Mouse (Mus musculus): Measurements from ENCODE around the gene Plekhm3.

The Plekhm3 gene

GRCm38 (mm10) chr1:64876276-64876675 is 80.3 kb downstream of the Plekhm3 start:
- DNase-seq (ENCODE audit: low spot score in 2 of 2): no peak

GRCm38 (mm10) chr1:64875712-64876111 is 80.9 kb downstream of the Plekhm3 start:
- DNase-seq (ENCODE audit: low spot score in 2 of 2): no peak

DNA sequence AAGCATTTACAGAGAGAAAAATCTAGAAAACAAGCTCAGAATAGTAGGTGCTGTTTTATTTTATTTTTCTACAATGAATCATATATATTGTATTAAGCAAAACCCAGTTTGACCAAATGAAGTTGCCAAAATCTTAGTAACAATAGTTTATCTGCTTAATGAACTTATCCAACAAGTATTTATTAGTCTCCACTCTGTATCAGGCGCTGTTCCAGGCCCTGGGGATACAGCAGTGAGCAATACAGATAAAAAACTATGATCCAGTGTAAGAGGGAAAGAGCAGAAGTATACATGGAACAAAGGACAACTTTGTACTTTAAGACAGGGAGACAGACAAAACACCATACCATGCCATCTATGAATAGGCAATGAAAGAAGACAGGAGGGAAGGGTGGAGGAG is 81.5 kb downstream of the Plekhm3 start:
- DNase-seq (ENCODE audit: low spot score in 2 of 2): no peak

GRCm38 (mm10) chr1:64871956-64872355 is 84.7 kb downstream of the Plekhm3 start:
- DNase-seq (ENCODE audit: low spot score in 2 of 2): no peak

DNA sequence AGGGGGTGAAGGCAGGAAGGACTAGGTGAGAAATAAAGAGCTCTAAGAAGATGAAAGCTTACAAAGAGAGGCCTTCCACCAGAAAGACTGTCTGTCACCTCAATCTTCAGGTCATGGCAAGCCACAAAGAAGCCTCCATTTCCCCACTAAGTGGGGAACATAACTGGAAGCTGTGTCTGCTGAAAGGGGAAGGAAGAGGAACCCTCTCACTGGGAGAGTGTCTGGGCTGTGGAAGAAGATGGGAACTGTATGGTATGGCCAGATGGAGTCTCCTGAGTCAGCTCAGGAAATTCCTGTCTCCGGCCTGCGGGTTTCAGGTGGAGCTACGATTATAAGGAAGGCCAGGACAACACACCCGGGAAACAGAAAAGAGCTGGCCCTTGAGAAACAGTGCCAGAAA is 88.9 kb downstream of the Plekhm3 start:
- DNase-seq (ENCODE audit: low spot score in 2 of 2): no peak

DNA sequence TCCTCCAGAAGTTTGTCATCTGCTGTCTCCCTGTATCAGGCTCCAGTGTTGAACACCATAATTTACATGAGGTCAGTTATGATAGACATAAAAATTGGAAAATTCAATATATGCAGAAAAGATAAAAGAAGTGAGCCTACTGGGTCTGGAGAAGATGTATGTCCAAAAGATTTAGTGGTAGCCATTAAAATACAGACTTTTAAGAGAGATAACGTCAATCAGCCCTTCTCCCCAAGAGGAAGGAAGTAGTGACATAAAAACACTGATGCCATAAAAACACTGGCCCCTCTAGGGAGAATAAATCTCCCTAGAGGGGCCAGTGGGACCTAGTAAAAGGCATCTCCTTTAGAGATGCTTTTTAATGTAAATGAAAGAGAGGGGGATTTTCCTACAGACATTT is 90.5 kb downstream of the Plekhm3 start:
- DNase-seq (ENCODE audit: low spot score in 2 of 2): no peak

DNA sequence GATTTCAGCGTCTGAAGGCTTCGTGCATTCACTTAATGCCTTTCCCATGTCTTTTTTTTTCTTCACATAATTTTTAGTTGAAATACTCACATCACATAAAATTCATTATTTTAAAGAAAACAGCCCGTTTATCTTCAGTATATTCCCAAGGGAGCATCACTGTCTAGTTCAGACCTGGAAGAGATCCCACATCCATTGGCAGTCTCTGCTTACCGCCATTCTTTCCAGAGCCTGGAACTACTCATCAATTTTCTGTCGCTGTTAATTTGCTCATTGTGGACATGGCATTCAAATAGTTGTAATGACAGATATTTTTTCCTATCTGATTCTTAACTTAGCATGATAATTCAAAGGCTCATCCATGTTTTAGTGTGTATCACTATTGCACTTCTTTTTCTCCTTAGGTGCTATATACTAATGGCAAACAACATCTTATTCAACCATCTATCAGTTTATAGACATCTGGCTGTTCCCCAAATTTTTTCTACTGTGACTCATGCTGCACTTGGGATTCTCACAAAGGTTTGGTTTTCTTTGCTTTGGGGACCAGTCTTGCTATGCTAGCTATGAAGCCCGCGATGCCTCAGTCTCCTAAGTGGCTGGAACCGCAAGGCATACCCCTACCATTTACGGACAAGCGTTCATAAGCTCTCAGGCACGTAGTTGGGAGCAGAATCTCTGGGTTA is 96.2 kb downstream of the Plekhm3 start:
- DNase-seq (ENCODE audit: low spot score in 2 of 2): no peak

- no peak for DNase-seq (ENCODE audit: low spot score in 2 of 2)
These were observed 96.8 kb downstream of the Plekhm3 start for GRCm38 (mm10) chr1:64859826-64860225.

DNA sequence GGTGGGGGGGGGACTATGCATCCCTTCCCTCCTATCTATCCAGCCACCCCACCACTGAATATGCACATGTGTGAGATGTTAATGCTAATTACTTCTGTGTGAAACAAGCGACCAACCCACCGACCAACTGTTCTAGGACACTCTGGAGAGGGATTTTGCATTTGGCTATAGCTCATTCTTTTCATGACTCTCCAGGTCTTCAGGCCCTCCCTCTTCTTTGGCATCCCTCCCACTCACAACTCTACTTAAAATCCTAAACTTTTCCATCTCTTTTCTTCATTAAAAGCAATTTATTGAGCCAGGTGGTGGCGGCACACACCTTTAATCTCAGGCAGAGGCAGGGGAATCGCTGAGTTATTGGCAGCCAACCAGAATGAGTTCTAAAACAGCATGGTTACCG is 101.8 kb downstream of the Plekhm3 start:
- no peak for DNase-seq (ENCODE audit: low spot score in 2 of 2)

DNA sequence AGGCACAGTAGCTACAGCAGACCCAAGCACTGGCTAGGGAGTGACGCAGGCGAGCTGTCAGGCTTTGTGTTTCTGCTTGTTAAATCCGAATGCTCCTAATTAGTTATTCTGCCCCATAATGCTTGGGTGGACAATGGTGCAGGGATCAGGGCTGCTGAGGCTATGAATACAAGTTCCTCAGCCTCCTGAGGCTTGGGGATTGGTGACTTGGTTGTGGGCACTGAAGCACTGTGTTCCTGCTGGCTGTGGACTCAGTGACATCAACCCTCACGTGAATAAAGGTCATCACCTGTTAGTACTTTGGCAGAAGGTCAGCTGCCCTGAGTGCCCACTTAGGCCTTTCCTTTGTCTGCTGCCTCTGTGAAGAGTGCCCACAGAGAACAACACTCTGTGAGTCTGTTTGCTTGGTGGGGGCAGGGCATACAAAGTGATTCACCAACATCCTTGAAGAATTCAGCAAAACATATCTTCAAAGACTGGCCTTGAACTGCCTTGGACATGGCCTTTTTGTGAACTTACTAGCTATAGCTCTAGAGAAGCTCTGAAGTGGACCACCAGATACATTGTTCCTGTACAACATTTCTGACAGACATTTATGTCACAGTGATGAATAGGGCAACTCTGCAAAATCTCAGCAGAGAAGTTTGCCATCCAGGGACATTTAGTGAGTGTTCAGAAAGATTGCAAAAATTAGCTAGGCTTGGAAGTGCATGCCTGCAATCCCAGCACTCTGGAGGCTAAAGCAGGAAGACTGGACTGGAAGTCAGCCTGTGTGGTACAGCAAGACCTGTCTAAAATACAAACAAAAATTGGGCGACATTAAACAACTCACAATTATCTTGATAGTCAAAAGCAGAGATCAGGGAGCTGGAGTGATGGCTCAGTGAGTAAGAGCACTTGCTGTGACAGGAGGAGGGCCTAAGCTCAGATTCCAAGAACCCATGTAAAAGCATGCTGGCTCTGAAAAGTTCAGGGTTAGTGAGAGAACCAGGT is 102.6 kb downstream of the Plekhm3 start:
- DNase-seq (ENCODE audit: low spot score in 2 of 2): no peak

DNA sequence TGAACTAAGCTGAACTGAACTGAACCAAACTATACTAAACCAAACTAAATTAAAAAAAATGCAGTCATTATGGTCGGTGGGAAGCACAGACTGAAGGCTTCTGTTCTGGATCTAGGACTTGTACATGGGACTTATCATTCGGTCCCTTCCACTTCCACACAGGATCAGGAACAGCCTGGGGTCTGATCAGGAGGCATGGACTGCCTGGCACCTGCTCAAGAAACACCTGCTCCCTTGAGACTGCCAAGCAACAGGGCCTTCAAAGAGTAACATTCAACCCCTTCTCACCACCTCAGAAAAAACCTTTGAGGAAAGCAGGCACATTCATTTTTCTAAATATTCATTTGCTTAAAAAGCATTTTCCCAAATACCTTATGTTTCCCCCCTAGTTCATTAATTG is 103.4 kb downstream of the Plekhm3 start:
- no peak for DNase-seq (ENCODE audit: low spot score in 2 of 2)

- no peak for DNase-seq (ENCODE audit: low spot score in 2 of 2)
These were observed 104.4 kb downstream of the Plekhm3 start for GRCm38 (mm10) chr1:64852272-64852671.

DNA sequence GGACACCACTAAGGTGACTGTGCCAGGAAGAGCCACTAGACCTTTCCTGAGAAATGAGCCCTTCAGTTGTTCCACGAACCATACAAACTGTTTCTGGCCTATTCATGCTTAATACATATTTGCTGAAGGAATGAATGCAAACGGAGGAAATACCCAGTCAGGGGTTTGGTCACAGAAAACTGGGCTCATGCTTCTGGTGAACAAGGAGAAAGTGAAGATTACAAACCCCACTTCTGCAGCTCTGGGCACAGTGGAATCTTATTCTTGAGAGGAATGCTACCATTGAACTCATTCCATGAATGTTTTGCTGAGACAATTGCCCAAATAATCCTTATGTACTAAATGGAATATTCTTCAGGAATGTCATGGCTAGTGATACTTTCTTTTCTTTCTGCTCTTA is 106.3 kb downstream of the Plekhm3 start:
- no peak for DNase-seq (ENCODE audit: low spot score in 2 of 2)

GRCm38 (mm10) chr1:64848996-64849395 is 107.6 kb downstream of the Plekhm3 start:
- no peak for DNase-seq (ENCODE audit: low spot score in 2 of 2)

GRCm38 (mm10) chr1:64848081-64848480 is 108.5 kb downstream of the Plekhm3 start:
- DNase-seq (ENCODE audit: low spot score in 2 of 2): no peak

- DNase-seq (ENCODE audit: low spot score in 2 of 2): no peak
These were observed 109.1 kb downstream of the Plekhm3 start for GRCm38 (mm10) chr1:64847565-64847964.

- no peak for DNase-seq (ENCODE audit: low spot score in 2 of 2)
These were observed 111.6 kb downstream of the Plekhm3 start for GRCm38 (mm10) chr1:64844978-64845377.

GRCm38 (mm10) chr1:64843900-64844616 is 112.6 kb downstream of the Plekhm3 start:
- DNase-seq (ENCODE audit: low spot score in 2 of 2): no peak

- DNase-seq (ENCODE audit: low spot score in 2 of 2): no peak
These were observed 115.7 kb downstream of the Plekhm3 start for GRCm38 (mm10) chr1:64840930-64841329.

GRCm38 (mm10) chr1:64836584-64836983 is 120.0 kb downstream of the Plekhm3 start:
- DNase-seq (ENCODE audit: low spot score in 2 of 2): no peak

DNA sequence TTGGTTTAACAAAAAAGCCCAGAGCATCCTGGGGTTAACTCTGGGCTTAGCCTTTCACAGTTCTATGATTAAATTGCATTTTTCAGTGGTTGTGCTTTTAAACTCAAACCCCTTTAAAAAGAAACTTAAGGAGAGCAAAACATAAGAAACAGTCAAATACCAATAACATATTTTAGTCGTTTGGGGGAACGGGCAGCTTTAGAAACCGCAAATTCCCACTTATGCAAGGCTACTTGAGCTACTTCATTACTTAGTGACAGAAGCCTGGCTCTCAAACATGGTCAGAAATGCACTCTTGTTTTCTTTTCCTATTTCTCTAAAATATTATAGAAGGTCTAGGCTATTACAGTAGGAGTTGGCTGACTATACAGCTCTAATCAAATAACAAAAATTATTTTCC is 120.5 kb downstream of the Plekhm3 start:
- DNase-seq (ENCODE audit: low spot score in 2 of 2): no peak

DNA sequence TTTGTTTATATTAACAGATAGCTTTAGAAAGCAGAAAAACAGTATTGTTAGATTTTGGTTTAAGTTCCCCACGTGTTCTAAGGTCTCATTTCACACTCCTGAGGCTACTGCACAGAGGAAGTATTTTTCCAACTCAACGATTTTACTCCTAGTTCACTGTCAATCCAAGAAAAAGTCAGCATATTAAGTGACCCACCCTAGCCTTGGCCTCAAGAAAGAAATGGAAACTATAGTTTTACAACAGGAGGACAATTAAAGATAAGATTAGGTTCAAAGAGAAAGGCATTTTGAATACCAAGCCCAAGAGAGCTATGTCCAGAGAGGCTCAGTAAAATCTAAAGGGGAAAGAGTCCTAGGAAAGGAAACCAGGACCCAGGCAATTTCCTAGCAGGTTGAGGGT is 125.1 kb downstream of the Plekhm3 start:
- no peak for DNase-seq (ENCODE audit: low spot score in 2 of 2)
